Mouse (Mus musculus): ENCODE results near the gene Zfp273. TPM values are rescaled to one million over a fixed set of nuclear protein-coding genes. Genes with fewer than 3 reads are reported as not detected.

Gene Zfp273
- polyA plus RNA-seq (2014; fragmentation: Illumina TruSeq; extraction: RNeasy Lipid Tissue Mini Kit (QIAGEN cat#74804); ENCODE audit: low read depth, low replicate concordance) = 8.8 TPM

GRCm38 (mm10) chr13:67813710-67814660 lies at the start of gene Zfp273:
Zfp273 (plus strand) TSS chr13:67813740.

GRCm38 (mm10) chr13:67779265-67780221 lies 34.0 kb upstream of the Zfp273 start, which contains the start of gene Zfp493:
Zfp493 (plus strand) TSS chr13:67779693.

GRCm38 (mm10) chr13:67830911-67831336 lies 17.4 kb downstream of the Zfp273 start, which contains the start of gene Gm10037:
Gm10037 (plus strand) TSS chr13:67831106.

GRCm38 (mm10) chr13:67863026-67863425 lies 49.5 kb downstream of the Zfp273 start, which contains the start of gene BC048507:
BC048507 (plus strand) TSS chr13:67863326.

Other genes starting within 250 kb of the Zfp273 start
- gene Zfp729b, start 204.0 kb upstream of the Zfp273 start, polyA plus RNA-seq (2014; fragmentation: Illumina TruSeq; extraction: RNeasy Lipid Tissue Mini Kit (QIAGEN cat#74804); ENCODE audit: low read depth, low replicate concordance) = 11.3 TPM
- gene Gm49345, start 176.0 kb upstream of the Zfp273 start, polyA plus RNA-seq (2014; fragmentation: Illumina TruSeq; extraction: RNeasy Lipid Tissue Mini Kit (QIAGEN cat#74804); ENCODE audit: low read depth, low replicate concordance) = not detected
- 4.5 TPM for gene Zfp729a, start 175.9 kb upstream of the Zfp273 start, polyA plus RNA-seq (2014; fragmentation: Illumina TruSeq; extraction: RNeasy Lipid Tissue Mini Kit (QIAGEN cat#74804); ENCODE audit: low read depth, low replicate concordance)
- gene Zfp738, start 126.7 kb upstream of the Zfp273 start, polyA plus RNA-seq (2014; fragmentation: Illumina TruSeq; extraction: RNeasy Lipid Tissue Mini Kit (QIAGEN cat#74804); ENCODE audit: low read depth, low replicate concordance) = 11.4 TPM
- 19.5 TPM for gene Zfp65, start 84.6 kb upstream of the Zfp273 start, polyA plus RNA-seq (2014; fragmentation: Illumina TruSeq; extraction: RNeasy Lipid Tissue Mini Kit (QIAGEN cat#74804); ENCODE audit: low read depth, low replicate concordance)
- 9.0 TPM for gene Zfp85, start 58.5 kb upstream of the Zfp273 start, polyA plus RNA-seq (2014; fragmentation: Illumina TruSeq; extraction: RNeasy Lipid Tissue Mini Kit (QIAGEN cat#74804); ENCODE audit: low read depth, low replicate concordance)
- 1.4 TPM for gene Zfp493, start 34.0 kb upstream of the Zfp273 start, polyA plus RNA-seq (2014; fragmentation: Illumina TruSeq; extraction: RNeasy Lipid Tissue Mini Kit (QIAGEN cat#74804); ENCODE audit: low read depth, low replicate concordance)
- 10.7 TPM for gene Gm10037, start 17.4 kb downstream of the Zfp273 start, polyA plus RNA-seq (2014; fragmentation: Illumina TruSeq; extraction: RNeasy Lipid Tissue Mini Kit (QIAGEN cat#74804); ENCODE audit: low read depth, low replicate concordance)
- gene BC048507, start 49.6 kb downstream of the Zfp273 start, polyA plus RNA-seq (2014; fragmentation: Illumina TruSeq; extraction: RNeasy Lipid Tissue Mini Kit (QIAGEN cat#74804); ENCODE audit: low read depth, low replicate concordance) = 37.1 TPM